Mouse (Mus musculus) embryonic fibroblast, embryonic 13.5 days (primary cell): Measurements from ENCODE around the gene Rab3b.

Experiments used
- CTCF ChIP-seq: IDR thresholded peaks from 2 replicates; pipeline ENCODE4 v1.5.1; 2011; ENCODE audit warnings: mild to moderate bottlenecking, control low read depth, low read length, moderate library complexity, borderline replicate concordance; ENCODE audit not compliant: insufficient read depth
- POLR2A ChIP-seq: IDR thresholded peaks from 2 replicates; pipeline ENCODE4 v1.6.1; 2011; ENCODE audit warnings: low read depth, mild to moderate bottlenecking, control low read depth, low read length, moderate library complexity

DNA sequence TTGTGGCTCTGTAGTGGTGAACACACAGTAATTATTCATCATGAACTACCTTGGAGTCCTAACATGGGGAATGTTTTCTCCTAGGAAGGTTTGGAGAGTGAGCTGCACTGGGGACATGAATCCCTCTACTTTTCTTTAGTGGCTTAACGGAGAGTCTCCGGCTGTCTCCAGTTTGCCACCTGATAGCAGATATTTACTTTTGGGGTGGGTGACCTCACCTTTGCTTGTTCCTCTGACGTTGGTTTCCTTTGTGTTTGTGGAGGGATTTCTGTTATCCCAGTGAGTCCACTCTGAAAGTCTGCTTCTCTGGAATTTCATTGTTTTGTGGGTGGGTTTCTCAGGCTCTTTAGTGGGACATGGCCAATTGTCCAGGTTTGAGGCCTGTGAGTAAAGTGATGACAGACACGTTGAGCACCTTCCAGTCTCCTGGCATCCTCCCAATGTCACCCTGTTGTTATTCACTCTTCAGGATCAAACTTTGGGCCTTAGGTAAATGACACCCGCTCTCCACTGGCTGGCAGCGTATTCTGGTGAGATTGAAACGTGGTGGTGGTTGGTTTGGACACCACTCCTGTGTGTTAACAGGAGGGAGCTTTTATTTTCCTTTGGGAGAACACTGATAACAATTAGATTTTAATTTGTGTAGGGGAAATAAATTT, 36.8 kb upstream of the Rab3b start:
- no peak for TF ChIP-seq CTCF
- no peak for TF ChIP-seq POLR2A
